Mouse (Mus musculus) brain, adult 2 months (tissue): ENCODE measurements around the gene Eomes.
A peak's percentile ranks its signal among the peaks of the same experiment; 100 is the strongest.

ENCODE experiments used
- DNase-seq: peaks from one replicate; pipeline ENCODE4 v3.0.0; 2011; ENCODE audit warnings: low read depth, low spot score

Gene Eomes

DNA sequence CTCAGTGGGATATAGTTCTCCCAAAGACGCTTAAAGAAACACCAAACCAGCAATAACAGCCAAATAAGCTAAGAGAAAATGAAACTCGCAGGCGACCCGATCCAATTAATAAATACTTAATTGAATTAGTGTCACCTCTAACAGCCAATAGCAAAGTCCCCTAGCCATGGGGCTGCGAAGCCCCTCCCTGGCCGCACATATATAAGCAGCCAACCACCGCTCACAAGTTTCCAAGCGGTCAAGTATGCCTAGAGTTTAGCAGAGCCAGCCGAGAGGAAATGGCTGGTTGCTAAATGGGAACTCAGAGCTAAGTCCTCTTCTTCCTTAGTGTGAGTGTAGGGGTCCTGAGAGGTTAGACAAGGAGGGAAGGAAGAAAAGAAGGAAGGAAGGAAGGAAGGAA, at the start of gene Eomes:
Eomes (plus strand) TSS at position 252 of the 400 bp plus-strand sequence.
- DNase-seq: peak; percentile 67

DNA sequence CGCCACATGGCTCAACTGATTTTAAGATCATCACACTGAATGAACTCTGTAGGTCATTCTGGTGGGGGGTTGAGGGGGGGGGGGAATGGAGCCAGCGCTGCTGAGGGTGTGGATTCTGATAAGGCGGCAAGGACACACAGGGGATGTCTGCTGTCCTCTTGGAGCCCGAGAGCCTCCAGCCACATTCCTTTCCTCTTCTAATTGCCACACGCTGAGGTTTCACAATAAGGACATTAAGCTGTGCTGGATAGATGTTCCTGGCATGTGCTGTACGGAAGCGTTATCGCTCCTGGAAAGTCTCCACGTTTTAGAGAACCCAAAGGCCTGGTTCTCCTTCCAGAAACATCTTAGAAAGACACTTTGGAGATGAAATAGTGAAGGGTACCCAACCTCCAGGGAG, 33.2 kb upstream of the Eomes start:
- DNase-seq: no peak

DNA sequence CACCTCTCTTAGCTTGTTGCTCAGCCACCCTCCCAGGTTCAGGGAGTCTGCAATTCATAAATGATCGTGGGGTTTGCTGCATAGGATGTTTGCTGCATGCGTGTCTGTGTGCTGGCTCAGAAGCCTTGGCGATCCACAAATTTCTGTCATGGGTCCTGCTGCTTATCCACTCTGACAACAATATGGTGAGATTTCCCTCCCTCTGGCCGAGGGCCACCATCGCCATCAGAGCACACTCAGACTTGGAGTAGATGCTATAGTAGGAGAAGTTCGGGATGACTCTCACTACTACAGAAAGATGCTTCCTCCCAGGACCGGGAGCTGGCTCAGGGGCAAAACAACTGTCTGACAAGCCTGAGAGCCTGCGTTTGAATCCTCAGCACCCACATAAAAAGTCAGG, 28.7 kb upstream of the Eomes start:
- DNase-seq: no peak

DNA sequence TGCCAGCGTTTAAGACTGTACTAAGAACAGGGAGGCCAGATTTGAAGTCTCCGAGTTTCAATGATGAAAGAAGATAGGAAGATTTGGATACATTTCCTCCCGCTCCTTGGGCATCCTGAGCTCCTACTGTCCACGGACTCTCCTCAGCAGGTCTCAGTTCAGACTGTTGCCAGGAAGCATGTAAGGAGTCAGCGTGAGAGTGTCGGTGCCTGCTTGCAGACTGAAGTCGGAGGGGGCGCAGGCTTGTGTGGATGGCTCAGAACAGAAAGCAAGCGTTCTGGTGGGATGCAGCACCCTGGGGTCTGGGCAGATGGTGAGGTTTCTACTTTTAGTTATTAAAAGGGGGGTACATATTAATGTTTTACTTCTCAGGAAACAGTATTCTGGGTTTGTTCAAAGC, 24.6 kb upstream of the Eomes start:
- DNase-seq: peak; percentile 56

DNA sequence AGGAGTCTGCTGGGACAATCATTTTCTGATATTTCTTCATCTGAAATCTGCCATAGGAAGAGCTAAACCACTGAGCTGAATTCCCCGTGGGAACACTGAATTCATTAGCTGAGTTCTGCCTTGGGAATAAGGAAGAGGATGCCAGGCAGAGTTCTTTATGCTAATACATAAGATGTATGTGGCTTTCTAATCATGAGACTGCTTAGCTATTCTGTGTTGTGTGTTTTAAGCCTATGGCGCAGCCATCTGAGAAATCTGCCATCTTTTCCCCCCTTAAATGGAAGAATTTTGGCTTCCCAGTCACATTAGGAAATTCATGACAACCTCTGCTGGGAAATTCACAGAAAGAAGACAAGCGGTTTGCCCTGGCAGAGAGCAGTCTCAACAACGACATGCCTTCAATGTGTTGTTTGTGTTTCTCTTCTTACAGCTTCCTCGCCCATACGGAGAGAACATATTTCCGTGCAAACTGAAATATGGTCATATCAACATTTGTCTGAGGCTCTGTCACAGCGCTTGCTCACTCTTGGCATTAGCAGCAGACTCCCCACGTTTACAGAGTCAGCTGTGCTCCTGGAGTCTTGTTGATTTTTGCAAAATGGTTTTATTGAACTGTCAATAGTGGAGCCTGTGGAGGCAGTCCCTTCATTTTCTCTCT, 22.7 kb upstream of the Eomes start:
- DNase-seq: peak; percentile 63

DNA sequence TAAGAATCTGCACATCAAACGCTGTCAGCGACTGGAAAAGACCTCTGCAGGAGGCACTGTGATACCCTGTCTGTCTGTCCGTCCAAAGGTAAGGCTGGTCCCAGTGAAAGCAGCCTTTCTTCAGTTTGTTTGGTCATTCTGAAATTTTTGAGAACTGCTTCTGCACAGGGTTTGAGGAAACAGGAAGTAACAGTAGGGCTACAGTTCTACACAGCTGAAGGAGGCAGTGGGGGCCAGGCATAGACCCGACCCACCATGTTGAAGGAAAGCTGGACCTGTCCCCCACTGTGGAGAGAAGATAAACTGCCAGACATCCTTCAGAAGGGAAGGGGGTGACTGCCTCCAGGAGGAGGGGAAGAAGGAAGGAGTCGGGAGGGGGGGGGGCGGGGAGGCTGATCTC, 21.6 kb upstream of the Eomes start:
- DNase-seq: no peak

DNA sequence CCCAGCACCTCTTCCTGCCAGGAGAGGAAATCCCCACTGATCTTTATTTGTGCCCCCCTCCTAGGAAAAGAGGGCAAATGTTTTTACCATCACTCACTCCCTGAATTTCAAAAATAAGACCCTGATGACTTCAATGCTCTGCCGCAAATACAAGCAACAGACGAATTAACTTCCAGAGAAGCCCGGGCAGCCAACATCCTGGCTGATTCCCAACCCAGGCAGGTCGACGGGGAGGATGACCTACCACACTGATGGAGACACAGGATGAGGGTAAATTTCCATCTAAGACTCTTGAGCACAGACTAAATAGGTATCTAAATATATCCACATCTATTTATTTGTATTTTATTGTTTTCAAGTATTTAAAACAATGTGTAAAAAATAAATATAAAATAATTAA, 20.0 kb upstream of the Eomes start:
- no peak for DNase-seq

DNA sequence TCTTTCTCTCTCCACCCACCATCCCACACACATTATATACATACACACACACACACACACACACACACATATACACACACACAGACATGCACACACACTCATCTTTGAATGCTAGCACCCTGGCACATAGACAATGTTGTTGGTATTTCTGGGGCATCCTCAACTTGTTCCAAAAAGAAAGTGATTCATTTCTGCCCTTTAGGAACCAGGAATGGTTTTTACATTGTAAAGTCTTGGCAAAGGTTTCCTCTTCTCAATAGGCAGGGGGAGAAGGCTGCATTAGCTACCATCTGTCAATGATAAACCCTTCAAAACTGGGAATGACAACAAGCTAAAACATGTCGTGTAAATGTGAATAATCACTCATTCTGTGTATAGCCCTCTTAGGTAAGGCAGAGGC, 14.0 kb upstream of the Eomes start:
- DNase-seq: peak; percentile 70

DNA sequence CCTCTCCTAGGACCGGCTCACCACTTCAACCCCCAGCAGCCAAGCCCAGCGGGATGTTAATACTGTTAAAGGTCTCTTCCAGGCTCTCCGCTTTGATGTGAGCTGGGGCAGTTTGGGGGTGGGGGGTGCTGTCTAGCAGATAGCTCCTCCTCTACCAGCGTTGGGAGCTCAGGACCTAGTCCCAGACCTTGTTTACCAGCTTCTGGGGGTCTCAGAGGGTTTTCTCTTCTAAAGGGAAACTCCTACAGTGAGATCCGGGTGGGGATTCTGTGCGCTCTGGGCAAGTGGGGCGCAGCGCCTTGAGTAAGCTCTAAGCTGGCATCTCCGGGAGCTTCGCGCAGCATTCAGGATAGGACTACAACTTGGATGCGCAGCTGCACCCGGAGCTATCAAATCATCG, 9.7 kb upstream of the Eomes start:
- DNase-seq: no peak

DNA sequence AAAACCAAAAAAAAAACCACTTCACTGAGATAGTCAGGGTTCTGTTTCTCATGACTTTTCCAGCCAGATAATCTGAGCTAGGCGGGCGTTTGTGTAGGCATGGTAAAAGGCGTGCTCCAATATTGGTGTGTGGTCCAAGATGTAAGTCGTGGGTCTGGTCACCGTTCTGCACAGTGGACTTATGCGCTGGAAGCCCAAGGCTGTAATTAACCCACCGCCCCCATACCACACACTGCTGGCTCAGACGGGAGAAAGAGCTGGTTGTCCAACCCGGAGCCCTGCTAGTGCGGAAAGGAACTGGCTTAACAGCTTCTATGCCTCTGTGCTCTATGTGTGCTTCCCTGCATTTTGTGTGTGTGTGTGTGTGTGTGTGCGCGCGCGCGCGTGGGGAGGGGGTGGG, 8.7 kb upstream of the Eomes start:
- DNase-seq: no peak

DNA sequence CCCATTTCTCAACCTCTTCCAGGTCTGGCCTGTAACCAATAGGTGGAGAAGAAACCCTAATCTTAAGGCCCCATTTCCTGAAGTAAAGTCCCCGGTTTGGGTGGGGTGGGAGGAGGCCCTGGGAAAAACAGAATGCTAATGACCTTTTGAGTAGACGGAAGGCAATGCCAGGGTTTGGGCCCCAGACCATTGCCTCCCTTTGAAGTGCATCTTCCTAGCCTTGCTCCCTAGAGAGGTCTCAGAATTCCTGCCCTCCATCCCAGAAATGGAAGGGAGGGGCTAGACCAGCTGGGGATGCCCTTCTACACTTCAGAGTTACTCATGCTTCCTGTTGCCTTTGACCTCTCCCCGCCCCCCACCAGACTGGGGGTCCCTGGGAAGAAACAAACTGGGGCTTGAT, 6.7 kb upstream of the Eomes start:
- DNase-seq: no peak

DNA sequence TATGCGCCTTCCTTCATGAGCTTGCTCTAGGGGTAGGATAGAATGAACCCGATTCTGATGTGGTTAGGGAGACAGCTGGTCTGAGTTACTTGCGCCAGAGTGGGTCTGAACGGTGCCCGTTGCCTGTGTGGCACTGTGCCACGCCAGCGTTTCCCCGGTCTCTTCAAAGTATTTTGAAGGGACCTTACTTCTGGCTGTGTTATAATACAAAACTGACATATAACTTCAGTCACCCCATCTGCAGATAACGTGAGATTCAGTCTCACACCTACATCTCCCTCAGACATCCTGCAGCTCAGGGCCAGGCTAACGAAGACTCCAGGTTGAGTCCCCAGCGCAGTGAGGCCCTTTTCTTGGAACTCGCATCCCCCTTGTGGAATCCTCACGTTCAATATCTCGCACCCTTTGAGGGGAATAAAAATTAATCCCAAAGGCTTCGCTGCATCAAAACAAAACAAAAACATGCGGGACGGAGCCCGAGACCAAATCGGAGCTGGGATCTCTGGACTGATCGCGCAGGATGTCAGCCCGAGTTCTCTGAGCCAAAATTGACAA, 1.7 kb upstream of the Eomes start:
- DNase-seq: peak; percentile 7

DNA sequence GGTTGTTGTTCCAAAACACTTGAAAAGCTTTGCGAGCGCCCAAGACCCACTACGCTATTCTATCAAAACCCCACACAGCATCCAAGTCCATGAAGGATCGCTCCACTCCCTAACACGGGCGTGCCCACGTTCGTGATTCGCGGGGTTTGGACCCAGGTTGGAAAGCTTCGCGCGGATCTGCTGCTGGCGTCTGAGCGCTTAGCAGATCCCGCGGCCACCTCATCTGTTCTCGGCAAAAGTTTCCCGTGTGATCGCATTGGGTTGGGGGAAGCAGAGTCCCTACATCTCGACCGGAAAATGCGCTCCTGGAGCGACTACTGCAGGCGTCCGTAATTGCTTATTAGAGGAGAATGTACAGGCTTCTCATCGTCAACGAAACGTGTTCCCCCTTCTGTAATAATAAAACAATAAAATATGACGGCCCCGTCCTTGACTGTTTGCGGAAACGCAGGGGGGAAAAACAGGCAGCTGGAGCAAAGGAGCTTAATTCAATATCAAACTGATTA, 1.2 kb upstream of the Eomes start:
- DNase-seq: peak; percentile 23

DNA sequence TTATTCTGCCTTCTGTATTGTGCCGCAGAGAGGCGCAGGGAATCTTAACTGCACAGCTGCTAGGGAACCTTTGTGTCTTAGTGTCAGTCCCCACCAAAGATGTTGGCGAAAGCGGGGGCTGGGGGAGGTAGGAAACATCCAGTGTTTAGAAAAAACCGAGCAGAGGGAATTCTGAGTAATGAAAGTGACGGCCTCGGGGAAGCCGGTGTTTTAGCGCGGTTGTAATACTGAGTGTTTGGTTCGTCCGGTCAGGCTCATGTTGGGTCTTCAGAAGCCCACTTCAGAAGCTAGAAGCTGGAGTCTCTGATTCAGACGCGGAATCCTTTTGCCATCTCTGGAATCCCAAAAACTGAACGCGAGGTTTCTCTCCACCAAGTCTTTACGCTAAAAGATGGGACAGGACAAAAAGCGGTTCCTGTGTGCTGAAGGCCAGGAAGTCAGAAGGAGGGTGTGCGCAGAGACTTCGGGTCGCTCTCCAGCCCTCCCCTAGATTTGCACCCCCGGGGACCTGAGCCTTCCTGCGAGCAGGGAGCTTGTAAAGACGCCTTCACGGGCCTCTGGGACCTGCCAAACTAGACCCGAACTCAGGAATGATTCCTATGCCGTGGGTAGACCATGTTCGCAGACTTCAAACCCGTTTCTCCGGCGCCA, 606 bp upstream of the Eomes start:
- peak; percentile 12 for DNase-seq

DNA sequence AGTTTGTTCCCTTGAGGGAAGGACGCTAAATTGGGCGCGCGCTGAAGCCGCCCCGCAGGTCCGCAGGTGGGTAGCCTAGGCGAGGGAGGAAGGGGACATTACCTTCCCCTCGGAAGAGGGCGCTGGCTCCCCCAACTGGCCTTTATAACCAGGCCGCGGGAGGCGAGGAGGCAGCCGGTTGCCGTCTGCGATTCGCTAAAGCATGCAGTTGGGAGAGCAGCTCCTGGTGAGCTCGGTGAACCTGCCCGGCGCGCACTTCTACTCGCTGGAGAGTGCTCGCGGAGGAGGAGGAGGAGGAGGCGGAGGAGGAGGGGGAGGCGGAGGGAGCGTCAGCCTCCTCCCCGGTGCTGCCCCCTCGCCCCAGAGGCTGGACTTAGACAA, 436 bp downstream of the Eomes start:
- DNase-seq: peak; percentile 61

DNA sequence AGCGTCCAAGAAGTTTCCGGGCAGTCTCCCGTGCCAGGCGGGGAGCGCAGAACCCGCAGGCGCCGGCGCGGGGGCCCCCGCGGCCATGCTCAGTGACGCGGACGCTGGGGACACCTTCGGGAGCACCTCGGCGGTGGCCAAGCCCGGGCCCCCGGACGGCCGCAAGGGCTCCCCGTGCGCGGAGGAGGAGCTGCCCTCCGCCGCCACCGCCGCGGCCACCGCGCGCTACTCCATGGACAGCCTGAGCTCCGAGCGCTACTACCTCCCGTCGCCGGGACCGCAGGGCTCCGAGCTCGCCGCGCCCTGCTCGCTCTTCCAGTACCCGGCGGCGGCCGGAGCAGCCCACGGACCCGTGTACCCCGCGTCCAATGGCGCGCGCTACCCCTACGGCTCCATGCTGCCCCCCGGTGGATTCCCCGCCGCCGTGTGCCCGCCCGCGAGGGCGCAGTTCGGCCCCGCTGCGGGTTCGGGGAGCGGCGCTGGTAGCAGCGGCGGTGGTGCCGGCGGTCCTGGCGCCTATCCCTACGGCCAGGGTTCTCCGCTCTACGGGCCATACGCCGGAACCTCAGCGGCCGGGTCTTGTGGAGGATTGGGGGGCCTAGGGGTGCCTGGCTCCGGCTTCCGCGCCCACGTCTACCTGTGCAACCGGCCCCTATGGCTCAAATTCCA, 961 bp downstream of the Eomes start:
- DNase-seq: peak; percentile 24

DNA sequence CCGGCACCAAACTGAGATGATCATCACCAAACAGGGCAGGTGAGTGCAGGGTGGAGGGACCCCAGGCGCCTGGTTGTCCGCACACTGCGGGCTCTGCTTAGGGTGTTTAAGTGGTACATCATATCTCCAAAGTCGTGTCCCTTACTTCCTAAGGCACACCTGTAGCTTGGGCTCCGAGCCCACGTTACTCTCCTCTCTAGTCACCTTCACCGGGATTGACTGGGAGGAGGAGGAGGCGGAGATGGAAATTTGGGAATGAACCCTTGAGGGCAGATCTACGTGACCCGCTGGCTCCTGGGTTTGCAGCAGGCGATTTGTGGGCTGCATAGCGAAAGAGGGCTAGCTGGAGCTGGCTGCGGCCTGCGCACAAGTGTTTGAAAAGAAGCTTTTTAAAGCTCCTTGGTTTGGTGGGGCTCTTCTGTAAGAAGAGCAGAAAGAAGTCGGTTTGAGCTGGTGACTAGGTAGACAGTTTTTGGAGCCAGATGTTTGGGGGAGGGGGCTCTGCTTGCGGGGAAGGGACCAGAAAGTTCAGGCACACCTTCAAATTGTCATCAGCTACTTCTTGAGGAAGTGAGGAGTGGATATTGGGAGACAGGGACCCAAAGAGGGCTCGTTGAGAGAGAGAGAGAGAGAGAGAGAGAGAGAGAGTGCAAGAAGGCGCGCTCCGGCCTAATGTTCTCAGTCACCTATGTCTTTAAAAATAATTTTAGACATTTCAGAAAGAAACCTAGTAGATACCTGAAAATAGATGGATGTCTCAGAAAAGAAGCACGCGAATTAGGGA, 1.7 kb downstream of the Eomes start:
- no peak for DNase-seq

DNA sequence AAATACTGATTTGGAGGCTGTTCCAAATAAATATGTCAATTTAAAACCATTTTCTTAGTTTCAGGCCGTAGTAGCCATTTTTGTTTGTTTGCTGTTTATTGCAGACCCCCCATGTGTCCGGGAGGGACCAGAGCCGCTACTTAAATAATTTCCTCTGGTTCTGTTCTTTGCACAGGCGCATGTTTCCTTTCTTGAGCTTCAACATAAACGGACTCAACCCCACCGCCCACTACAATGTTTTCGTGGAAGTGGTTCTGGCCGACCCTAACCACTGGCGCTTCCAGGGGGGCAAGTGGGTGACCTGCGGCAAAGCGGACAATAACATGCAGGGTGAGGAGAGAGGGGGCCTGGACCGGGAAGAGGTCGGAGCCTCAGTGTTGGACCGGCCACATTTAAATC, 2.3 kb downstream of the Eomes start:
- DNase-seq: no peak

DNA sequence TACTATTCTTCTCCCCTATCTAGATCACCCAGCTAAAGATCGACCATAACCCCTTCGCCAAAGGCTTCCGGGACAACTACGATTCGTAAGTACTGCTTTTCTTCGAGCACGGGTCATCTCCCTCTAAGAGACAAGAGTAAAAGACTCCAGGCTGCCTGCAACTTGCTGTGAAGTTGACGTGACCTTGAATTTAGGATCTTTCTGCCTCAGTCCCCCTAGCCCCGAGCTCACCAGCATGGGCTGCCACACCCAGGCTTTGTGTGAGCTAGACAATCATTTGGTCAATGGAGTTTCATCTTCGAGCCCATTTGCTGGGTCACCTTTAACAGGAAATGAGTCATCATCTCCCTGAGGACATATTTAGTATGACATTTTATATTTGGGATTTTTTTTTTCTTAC, 4.2 kb downstream of the Eomes start:
- DNase-seq: no peak

DNA sequence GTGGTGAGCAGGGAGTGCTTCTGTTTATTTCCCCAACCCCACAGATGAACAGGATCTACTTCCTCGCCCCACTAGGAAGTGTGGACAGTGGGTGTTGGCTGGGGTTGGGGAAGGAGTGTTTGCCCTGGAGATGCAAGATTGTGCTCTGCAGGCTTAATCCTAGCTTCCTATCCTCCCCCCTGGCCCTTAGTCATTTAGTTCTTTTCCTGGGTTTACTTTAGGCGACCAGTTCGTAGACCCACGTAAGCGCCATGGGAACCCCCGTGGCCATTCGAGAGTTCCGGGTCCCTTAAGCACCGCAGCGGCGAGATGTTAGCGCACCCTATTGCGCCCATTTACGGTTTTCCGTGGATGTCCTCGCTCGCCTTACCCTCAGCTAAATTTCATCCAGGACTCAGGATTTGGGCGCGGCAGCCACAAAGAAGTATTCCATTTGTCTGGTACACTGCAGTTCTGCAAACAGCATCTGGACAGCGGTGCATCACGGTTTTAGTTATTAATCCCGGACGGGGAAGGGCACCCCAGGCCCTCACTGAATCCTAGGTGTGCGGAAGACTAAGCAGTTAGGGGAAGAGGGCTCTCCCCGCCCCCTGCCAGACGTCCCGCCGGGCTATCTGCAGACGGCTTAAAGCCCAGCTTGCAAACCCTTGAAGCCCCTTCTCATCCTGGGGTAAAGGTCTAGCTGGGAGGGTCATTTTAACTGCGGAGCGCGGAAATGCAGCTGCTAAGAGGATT, 8.5 kb downstream of the Eomes start:
- DNase-seq: no peak

DNA sequence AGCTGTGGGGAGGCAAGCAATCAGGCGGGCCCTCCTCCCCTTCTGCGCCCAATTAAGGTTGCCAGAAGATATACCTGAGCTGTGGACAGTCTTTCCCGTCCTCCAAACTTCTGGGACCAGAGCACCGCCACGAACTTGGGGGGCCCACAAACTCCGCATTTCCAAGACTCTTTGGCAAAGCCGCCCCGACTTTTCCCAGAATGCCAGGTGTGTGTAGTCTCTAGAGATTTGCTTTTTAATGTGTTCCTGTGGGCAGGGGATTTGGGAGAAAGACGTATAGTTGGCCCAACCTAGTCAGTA, 9.0 kb downstream of the Eomes start:
- no peak for DNase-seq
